Mouse (Mus musculus) natural killer cell, adult 2 months (primary cell): ENCODE data around the gene Galns.
"Not testable (repeated sequence)": the region's sequence is repeated elsewhere in the genome, so short reads cannot be mapped to it uniquely, and the experiment has no call there.

ENCODE experiments used
- DNase-seq, 2 experiments: peaks; one replicate each; pipeline ENCODE4 v3.0.0; 2022; ENCODE audit warnings: low spot score in 2 of 2

The Galns gene

GRCm38 (mm10) chr8:122633205-122633604 lies 21.9 kb upstream of the Galns start:
- no peak for DNase-seq

- DNase-seq: not testable (repeated sequence)
Observed at GRCm38 (mm10) chr8:122632134-122632533, 20.9 kb upstream of the Galns start.

GRCm38 (mm10) chr8:122630696-122631095 lies 19.4 kb upstream of the Galns start:
- DNase-seq: no peak

DNA sequence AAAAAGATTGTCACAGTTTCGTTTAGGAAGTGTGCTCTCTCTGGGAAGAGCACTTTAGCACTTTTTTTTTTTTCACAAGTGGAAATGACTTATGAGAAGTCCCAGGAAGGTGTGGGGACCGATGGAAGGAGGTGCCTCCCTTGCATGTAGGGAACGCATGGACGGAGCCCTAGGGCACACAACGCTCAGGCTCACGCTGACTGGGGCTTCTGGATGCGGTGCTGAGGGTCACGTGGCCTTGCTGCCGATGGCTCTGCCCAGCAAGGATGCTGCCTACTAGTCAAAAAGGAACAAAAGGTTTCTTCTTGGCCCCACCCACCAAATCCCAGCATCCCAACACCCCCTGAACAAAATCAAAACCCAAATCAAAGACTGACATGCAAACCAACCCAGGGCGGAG lies 18.1 kb upstream of the Galns start:
- DNase-seq: no peak

DNA sequence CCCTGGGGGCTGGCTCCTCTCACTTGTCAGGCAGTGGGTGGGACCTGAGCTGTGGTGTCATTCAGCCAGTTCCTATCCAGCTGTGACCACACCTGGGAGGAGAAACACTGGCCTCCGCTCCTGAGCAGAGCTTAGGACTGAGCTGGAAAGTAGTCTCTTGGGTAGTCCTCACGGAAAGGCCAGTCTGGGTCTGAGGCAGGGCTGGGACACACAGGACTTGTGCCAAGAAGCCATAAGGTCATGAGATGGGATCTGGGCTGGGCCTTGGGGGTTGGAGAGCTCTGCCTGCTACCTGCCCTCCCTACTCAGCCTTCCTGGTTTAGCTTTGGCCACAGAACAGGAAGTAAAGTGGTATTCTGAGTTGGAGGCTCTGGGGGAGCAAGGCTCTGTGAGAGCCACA lies 15.6 kb upstream of the Galns start:
- no peak for DNase-seq

DNA sequence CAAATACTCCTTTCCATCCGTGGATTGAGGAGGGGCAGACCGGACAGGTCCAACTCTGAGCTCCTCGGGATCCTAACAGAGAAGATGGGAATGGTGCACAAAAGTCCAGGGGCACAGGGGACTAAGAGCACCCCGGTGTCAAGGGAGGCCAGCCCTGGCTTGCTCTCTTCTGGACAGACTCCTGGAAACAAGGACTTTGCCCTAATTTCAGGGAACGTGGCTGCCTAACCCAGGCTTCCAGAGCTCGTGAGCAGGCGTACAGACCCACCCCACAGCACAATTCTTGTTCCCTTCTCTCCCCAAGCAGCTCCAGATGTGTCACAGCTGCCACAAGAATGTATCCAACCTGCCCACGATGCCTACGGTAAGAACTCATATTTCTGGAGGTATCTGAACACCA lies 14.5 kb upstream of the Galns start:
- no peak for DNase-seq

DNA sequence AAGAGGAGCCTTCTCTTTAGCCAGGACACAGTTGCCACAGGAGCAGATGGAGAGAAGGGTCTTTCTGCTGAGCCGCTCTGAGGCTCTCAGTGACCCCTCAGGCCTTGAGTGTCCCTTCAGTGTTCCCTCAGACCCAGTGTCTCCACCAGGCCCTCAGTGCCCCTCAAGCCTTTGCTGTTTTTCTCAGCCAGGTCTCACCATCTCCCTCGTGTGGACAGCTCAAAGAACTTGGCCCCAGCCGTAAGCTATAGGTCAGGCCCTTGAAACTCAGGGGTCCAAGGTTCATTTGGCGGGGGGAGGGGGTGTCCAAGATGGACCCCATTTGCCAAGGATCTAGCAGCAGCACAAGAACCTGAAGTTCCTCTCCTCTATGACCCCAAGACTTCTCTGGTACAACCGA lies 13.4 kb upstream of the Galns start:
- no peak for DNase-seq

DNA sequence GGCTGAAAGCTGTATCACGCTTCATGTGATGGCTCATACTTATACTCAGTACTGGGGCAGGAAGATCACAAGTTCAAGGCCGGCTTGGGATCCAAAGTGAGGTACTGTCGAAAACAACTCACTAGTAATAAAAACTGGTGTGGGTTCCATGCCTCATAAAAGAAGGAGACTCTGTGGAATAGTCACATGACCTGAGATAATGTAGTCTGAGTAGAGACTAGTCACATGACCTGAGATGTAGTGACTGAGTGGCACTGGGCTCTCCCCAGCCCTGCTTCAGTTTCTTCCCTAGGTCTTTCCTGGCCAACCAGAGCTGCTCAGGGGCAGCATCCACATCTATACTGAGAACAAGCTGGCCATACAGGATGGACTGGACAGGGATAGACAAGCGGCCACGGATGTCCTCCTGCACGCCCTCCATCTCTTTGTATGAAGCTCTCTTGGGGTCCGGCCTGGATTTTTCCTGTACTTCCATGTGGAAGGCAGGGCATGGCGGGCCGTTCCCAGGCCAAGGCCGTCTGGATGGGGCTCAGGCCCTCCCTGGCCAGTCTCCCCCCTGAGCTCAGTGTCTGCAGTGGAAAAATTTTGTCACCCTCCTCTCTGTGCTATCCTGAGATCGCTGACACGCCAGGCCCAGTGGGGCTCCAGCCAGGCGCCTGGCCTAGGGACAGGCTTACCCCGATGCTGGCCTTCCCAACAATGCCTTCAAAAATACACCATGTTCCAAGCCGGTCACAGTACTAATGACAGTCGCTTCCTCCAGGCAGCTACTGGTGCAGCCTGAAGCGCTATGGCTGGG lies 12.8 kb upstream of the Galns start:
- DNase-seq: no peak

DNA sequence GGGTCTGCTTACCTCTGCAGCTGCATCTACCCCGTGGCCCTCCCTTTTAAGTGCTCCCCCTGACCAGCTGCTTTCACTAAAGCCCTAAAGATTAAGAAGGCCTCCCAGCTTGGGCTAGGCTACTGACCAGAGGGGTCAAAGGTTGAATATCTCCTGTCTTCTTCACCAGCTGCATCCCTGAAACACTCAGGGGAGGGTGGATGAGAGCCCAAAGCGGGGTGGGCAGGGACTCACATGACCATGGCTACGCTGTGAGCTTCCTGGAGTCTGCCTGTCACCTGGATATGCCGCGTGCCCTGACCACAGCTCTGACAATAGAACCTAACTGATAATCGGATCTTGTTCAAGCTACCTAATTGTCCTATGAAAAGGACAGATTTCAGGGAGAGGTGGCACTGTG lies 11.5 kb upstream of the Galns start, which contains the start of gene Pabpn1l:
Gene Pabpn1l (minus strand): TSS at position 13 of the 400 bp plus-strand sequence.
- DNase-seq: no peak

DNA sequence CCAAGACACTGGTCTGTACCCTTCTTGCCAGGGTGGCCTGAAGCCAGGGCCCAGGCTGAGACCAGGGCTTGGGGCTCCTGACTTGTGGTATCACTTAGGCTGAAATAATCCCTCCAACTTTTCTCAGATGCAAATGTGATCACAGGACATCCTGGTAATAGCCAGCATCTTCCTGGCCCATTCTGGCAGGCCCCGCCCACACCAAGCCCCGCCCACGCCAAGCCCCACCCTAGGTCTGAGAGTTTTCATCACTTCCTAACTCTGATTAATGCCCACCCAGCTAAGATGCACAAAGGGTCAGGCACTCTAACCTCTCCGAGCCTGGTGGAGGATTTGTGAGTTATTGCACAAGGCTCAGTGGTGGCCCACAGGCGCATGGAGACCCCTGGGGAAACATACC lies 9.2 kb upstream of the Galns start:
- no peak for DNase-seq

DNA sequence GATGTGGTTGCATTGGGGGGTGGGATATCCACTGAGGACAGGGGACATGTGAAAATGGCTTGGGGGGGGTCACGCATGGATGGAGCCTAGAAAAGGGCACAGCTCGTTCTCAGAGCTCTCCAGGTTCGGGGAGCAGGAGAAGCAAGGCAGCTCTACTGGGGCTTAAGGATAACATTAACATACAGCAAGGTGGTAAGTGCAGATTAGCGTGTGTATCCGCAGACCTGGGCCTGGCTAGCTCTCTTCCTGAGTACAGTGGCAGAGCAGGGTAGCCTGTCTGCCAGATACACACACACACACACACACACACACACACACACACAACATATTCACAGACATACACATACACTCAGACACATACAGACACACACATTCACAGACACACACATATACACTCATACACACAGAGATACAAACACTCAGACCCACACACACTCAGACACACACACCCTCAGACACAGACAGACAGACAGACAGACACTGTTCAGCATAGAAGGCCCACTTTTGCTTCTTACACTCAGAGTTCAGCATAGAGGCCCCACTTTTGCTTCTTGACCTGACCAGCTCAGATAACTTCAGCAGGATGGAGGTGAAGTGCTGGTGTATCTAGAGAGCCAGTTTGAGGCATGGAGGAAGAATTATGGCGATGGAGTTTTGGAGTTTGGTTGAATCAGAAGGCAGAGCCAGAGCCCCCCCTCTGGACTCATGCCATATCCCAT lies 7.6 kb upstream of the Galns start:
- DNase-seq: no peak

- DNase-seq: peak; percentile 73 to 83
Observed at GRCm38 (mm10) chr8:122617947-122618546, 6.8 kb upstream of the Galns start.

GRCm38 (mm10) chr8:122616181-122616905 lies 5.1 kb upstream of the Galns start:
- DNase-seq: no peak

- DNase-seq: no peak
Observed at GRCm38 (mm10) chr8:122610612-122611277, 518 bp downstream of the Galns start.

GRCm38 (mm10) chr8:122610209-122610608 lies 1.1 kb downstream of the Galns start:
- DNase-seq: no peak

DNA sequence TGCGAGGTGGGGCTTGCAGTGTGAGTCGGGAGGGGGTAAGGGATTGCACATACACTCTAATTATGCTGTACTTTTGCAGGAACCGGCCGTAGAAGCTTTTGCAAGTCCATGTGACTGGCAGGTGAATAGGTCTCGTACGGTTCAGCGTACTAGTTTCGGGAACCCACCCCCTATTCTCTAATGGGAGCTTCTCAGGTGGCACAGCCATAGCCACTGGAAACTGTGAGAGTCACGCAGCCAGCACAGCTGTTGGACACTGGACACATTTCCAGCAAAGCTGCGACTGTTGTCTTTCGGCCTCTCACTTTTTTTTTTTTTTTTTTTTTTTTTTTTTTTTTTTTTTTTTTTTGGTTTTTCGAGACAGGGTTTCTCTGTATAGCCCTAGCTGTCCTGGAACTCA lies 4.5 kb downstream of the Galns start:
- DNase-seq: no peak

DNA sequence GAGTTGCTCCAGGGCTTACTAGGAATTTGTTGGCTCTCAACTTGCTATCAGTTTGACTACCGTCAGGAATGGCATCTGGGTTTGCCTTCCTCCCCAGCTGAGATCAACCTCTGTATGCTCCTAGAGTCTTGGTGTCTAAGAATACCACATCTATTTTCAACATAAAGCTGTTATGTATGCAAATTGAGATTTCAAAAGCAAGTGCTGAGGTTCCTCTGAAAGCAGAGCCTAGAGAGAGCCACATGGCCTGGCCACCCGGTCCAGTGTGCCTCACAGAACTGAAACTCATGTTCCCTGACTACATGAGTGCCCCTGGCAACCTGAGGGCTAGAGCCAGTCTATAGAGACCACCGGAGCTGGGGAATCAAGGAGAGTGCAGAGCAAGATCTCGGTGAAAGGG lies 5.9 kb downstream of the Galns start:
- DNase-seq: no peak

DNA sequence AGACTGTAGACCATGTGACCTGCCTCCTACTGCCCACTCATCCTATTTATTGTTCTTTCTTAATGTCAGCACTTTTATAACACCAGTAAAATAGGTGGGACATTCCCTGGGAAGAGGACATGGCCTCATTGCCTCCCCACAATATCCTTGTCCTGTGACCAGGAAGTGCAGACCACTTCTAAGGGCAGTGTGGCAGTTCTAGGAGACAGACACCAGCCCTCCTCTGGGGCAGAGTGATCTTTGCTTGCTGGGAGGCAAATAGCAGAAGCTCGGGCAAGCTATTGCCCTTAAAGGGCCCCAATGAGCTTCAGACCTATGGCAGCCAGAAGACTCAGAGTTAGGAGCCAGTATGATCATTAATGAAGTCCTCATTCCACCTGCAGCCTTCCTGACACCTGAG lies 6.6 kb downstream of the Galns start:
- DNase-seq: no peak

- no peak for DNase-seq
Observed at GRCm38 (mm10) chr8:122600666-122601065, 10.6 kb downstream of the Galns start.

DNA sequence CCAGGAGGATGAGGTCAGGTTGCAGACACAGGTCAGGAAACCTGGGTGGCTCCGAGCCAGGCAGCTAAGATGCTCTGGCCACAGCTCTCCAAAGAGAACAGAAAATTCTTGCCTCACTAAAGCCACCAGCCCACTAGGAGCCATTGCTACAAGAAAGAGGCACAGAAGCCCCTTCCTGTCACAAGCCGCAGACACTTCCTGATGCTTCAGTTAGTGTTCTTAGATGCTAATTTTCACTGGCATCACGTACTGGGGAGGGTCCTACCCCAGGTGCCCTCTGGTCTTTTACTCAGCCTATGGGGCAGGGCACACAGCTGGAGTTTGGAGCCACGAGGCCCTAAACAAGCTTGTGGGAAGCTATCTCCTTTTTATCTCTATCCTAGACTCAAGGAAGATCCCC lies 15.2 kb downstream of the Galns start:
- DNase-seq: no peak

DNA sequence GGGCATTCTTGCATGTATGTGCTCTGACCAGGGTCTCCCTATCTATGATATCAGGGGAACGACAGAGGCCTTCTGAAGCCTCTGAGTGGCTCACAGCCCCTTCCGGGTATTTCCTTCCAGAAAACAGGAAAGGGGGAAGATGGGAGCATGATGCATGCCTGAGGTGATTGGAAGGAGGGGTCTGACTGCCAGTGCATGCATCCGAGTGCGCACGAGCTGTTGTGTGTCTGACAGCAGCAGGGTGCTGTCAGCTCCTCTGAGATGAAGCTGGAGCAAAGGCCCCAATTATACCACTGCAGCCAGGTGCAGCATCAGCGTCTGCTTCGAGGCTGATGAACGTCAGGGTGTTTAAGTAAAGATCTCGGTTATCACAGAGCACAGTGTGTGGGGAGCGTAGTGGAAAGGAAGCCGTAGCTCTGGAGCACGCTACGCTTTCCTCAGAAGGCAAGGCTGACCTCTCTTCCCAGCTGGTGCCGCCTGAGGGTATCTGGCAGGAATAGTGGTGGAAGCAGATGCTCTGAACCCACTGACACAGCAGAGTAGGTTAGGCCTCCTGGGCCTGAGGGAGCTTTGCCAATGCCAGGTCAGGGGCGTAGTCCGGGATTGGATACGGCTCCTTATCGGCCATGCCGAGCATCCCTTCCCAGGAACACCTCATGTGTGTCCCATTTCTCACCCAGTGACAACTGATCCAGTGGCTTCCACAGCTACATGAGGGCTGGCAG lies 17.3 kb downstream of the Galns start:
- no peak for DNase-seq
